Mouse (Mus musculus) lung, postnatal 0 days (tissue): ENCODE measurements at regions not wholly inside any gene's neighbourhood (a gene's known extent, or its start where the extent isn't known, plus 50 kb on each side); places are given as distances from the start of the nearest gene placed in this dataset.

Experiments used
- CTCF ChIP-seq: IDR thresholded peaks from 2 replicates; pipeline ENCODE4 v1.5.1; 2016; ENCODE audit warnings: antibody characterized with exemption, mild to moderate bottlenecking
- EP300 ChIP-seq: IDR thresholded peaks from 2 replicates; pipeline ENCODE4 v1.6.1; 2016; ENCODE audit warnings: antibody characterized with exemption, mild to moderate bottlenecking, control low read depth

- no peak for TF ChIP-seq CTCF
- TF ChIP-seq EP300 = no peak
These were observed 188.8 kb upstream of the Tank start for GRCm38 (mm10) chr2:61389622-61390021.
